Mouse (Mus musculus) heart, adult 2 months (tissue): Measurements from ENCODE around the gene Tagln2. TPM values are rescaled to one million over a fixed set of nuclear protein-coding genes. Genes with fewer than 3 reads are reported as not detected.
A peak's percentile ranks its signal among the peaks of the same experiment; 100 is the strongest.

Source experiments
- DNase-seq, 2 experiments: peaks; one replicate each; pipeline ENCODE4 v3.0.0; 2021
- H3K27ac ChIP-seq: fragments of 200-600 bp; 2 replicates; pipeline ENCODE4 v1.8.1; 2022
- H3K27me3 ChIP-seq: fragments of 200-500 bp; 2 replicates; pipeline ENCODE4 v1.6.1; 2012; ENCODE audit warnings: mild to moderate bottlenecking, low read length, inconsistent platforms, mixed read lengths; ENCODE audit not compliant: control insufficient read depth, insufficient read depth
- H3K36me3 ChIP-seq: fragments of 200-500 bp; 2 replicates; pipeline ENCODE4 v1.6.1; 2012; ENCODE audit warnings: low read length, inconsistent platforms; ENCODE audit not compliant: control insufficient read depth, insufficient read depth
- H3K4me1 ChIP-seq: fragments of 200-500 bp; 2 replicates; pipeline ENCODE4 v1.6.1; 2011; ENCODE audit warnings: low read length; ENCODE audit not compliant: control insufficient read depth, insufficient read depth
- H3K4me3 ChIP-seq: fragments of 200-600 bp; 2 replicates; pipeline ENCODE4 v1.8.1; 2022
- H3K79me2 ChIP-seq: fragments of 200-500 bp; replicated peaks from 2 replicates; pipeline ENCODE4 v1.6.1; 2012; ENCODE audit warnings: mild to moderate bottlenecking, inconsistent platforms, low read length, moderate library complexity, mixed read lengths; ENCODE audit not compliant: control insufficient read depth, insufficient read depth
- H3K9ac ChIP-seq: fragments of 200-500 bp; 2 replicates; pipeline ENCODE4 v1.6.1; 2012; ENCODE audit warnings: low read depth, mild to moderate bottlenecking, control low read depth, inconsistent platforms, low read length, mixed read lengths
- CTCF ChIP-seq: fragments of 200-600 bp; IDR thresholded peaks from 2 replicates; pipeline ENCODE4 v1.8.1; 2022; ENCODE audit warnings: antibody characterized with exemption, mild to moderate bottlenecking, moderate library complexity
- EP300 ChIP-seq: fragments of 200-500 bp; IDR thresholded peaks from 2 replicates; pipeline ENCODE4 v1.6.1; 2011; ENCODE audit warnings: low read depth, low read length, control low read depth; ENCODE audit not compliant: insufficient read depth
- POLR2A ChIP-seq: fragments of 200-500 bp; IDR thresholded peaks from 2 replicates; pipeline ENCODE4 v1.6.1; 2011; ENCODE audit warnings: mild to moderate bottlenecking, low read depth, low read length, control low read depth; ENCODE audit not compliant: insufficient read depth
- WGBS: fragments of 180-500 bp; shearing (Covaris S2); methylation state at CpG from one replicate; pipeline ENCODE4 v1.1.7; 2018; 5-methylcytosine and 5-hydroxymethylcytosine counted together
- intact Hi-C: fragments of 180-260 bp; cut with DNase I; formaldehyde crosslinking; loops from one replicate; pipeline ENCODE4 v1.15.1; 2025
- polyA plus RNA-seq: library from polyadenylated mRNA; depleted of rRNA; stranded (reverse); fragments of >200 nt; gene quantifications from 2 replicates; pipeline ENCODE4 v1.2.3, GENCODE M21; 2012
- total RNA-seq, 2 experiments: library from RNA; stranded (reverse); gene quantifications; 2 replicates each; pipeline ENCODE4 v1.2.3; 2021

Tagln2 gene
- total and polyA plus RNA-seq, 3 experiments, result 65.5 to 131 (median 77.8) TPM

- WGBS, result 57% methylated on average over 4 of the region's 4 CpGs
- no peaks in the 10 kb centered on the region for H3K27me3 ChIP-seq
- H3K27ac ChIP-seq, result no peak overlapping the region
- H3K79me2 ChIP-seq, result no peaks in the 10 kb centered on the region
- H3K4me1 ChIP-seq, result peaks cover 7% of the 10 kb centered on the region
- TF ChIP-seq CTCF (no peak), EP300 (no peak), POLR2A (no peak)
- intact Hi-C loops, result no loop called here
- H3K36me3 ChIP-seq, result no peaks in the 10 kb centered on the region
- H3K9ac ChIP-seq, result no peak overlapping the region
- no peak for DNase-seq
- H3K4me3 ChIP-seq, result no peak overlapping the region
These were observed 46.2 kb downstream of the Tagln2 start for GRCm38 (mm10) chr1:172546062-172546461.

- no peak overlapping the region for H3K4me3 ChIP-seq
- no peak overlapping the region for H3K9ac ChIP-seq
- peak in 1 of 2 experiments; percentile 24 for DNase-seq
- no peaks in the 10 kb centered on the region for H3K27me3 ChIP-seq
- no peaks in the 10 kb centered on the region for H3K79me2 ChIP-seq
- peaks cover 16% of the 10 kb centered on the region for H3K4me1 ChIP-seq
- no peaks in the 10 kb centered on the region for H3K36me3 ChIP-seq
- TF ChIP-seq POLR2A, result no peak
- no peak for TF ChIP-seq EP300
- TF ChIP-seq CTCF, result no peak
- no peak overlapping the region for H3K27ac ChIP-seq
- intact Hi-C loops, result loop anchor here (2.0 kb wide), 1 partner anchor 16 kb away; no protein-coding TSS in a partner anchor
- 79% methylated on average over 7 of the region's 7 CpGs for WGBS
These were observed 48.7 kb downstream of the Tagln2 start for GRCm38 (mm10) chr1:172548501-172548900.

GRCm38 (mm10) chr1:172549314-172549713 lies 49.5 kb downstream of the Tagln2 start:
- H3K27ac ChIP-seq, result no peak overlapping the region
- H3K79me2 ChIP-seq, result no peaks in the 10 kb centered on the region
- intact Hi-C loops, result loop anchor here (2.0 kb wide), 1 partner anchor 17 kb away; no protein-coding TSS in a partner anchor
- no peak for DNase-seq
- no peak overlapping the region for H3K9ac ChIP-seq
- no peaks in the 10 kb centered on the region for H3K27me3 ChIP-seq
- WGBS, result 34% methylated on average over 2 of the region's 2 CpGs
- no peak overlapping the region for H3K4me3 ChIP-seq
- no peak for TF ChIP-seq POLR2A
- TF ChIP-seq EP300, result no peak
- no peak for TF ChIP-seq CTCF
- H3K36me3 ChIP-seq, result no peaks in the 10 kb centered on the region
- peaks cover 16% of the 10 kb centered on the region for H3K4me1 ChIP-seq

- H3K4me1 ChIP-seq, result peaks cover 16% of the 10 kb centered on the region
- H3K4me3 ChIP-seq, result peak overlapping the region; percentile 44
- H3K79me2 ChIP-seq, result no peaks in the 10 kb centered on the region
- no peaks in the 10 kb centered on the region for H3K27me3 ChIP-seq
- no peak for DNase-seq
- 18% methylated on average over 8 of the region's 8 CpGs for WGBS
- no peaks in the 10 kb centered on the region for H3K36me3 ChIP-seq
- TF ChIP-seq POLR2A (no peak), EP300 (no peak), CTCF (no peak)
- H3K9ac ChIP-seq, result no peak overlapping the region
- intact Hi-C loops, result loop anchor here (2.0 kb wide), 1 partner anchor 17 kb away; no protein-coding TSS in a partner anchor
- no peak overlapping the region; the same call in 1 of the 2 replicates for H3K27ac ChIP-seq
These were observed 49.9 kb downstream of the Tagln2 start for GRCm38 (mm10) chr1:172549717-172550116.

GRCm38 (mm10) chr1:172550551-172550951 lies 50.7 kb downstream of the Tagln2 start:
- Histone ChIP-seq H3K4me1 (peaks cover 16% of the 10 kb centered on the region), H3K27ac (peak overlapping the region; percentile 60), H3K9ac (peak overlapping the region; percentile 26; the same call in 1 of the 2 replicates), H3K4me3 (peak overlapping the region; percentile 44), H3K27me3 (no peaks in the 10 kb centered on the region), H3K79me2 (no peaks in the 10 kb centered on the region), H3K36me3 (no peaks in the 10 kb centered on the region)
- intact Hi-C loops, result no loop called here
- WGBS, result 0% methylated on average over 8 of the region's 8 CpGs
- DNase-seq, result peak; percentile 62 to 78
- peak; percentile 54 for TF ChIP-seq POLR2A
- TF ChIP-seq EP300, result no peak
- no peak for TF ChIP-seq CTCF

- H3K4me3 ChIP-seq, result peak overlapping the region; percentile 44; the same call in 1 of the 2 replicates
- H3K36me3 ChIP-seq, result no peaks in the 10 kb centered on the region
- no peak overlapping the region for H3K9ac ChIP-seq
- no peaks in the 10 kb centered on the region for H3K79me2 ChIP-seq
- 8% methylated on average over 7 of the region's 7 CpGs for whole genome bisulfite sequencing
- H3K27ac ChIP-seq, result peak overlapping the region; percentile 60
- H3K4me1 ChIP-seq, result peaks cover 16% of the 10 kb centered on the region
- no peak for DNase-seq
- intact Hi-C loops, result no loop called here
- no peaks in the 10 kb centered on the region for H3K27me3 ChIP-seq
- TF ChIP-seq CTCF (no peak), EP300 (no peak), POLR2A (no peak)
These were observed 51.2 kb downstream of the Tagln2 start for GRCm38 (mm10) chr1:172551009-172551408.
